Mouse (Mus musculus): ENCODE measurements at regions not wholly inside any gene's neighbourhood (a gene's known extent, or its start where the extent isn't known, plus 50 kb on each side); places are given as distances from the start of the nearest gene placed in this dataset.

DNA sequence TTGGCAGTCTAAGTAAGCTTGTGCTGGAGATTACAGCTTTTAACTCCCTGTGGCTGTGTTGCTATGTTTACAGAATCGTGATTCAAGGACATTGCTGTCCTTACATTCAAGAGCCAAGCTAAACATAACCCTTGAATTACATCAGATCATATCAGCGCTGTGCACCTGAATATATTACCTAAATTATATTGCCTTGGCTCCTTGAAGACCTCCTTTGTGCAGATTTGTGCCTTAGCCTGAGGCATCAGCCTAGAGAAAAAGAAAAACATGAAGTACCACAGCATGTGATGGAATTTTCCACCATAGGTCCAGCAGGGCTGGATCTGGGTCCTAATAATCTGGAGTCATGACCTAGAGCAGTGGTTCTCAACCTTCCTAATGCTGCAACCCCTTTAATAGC lies 189.8 kb upstream of the Tsc22d2 start:
- Histone ChIP-seq H3K36me3 (replicated peaks; ENCODE audit: control insufficient read depth, insufficient read depth, low read length) (no peaks in the 10 kb centered on the region), H3K9me3 (replicated peaks; ENCODE audit: control insufficient read depth, low read length) (no peaks in the 10 kb centered on the region), H3K9ac (replicated peaks; ENCODE audit: low read depth, low read length) (no peak overlapping the region), H3K27ac (ENCODE audit: low read depth) (no peak overlapping the region), H3K4me3 (ENCODE audit: low read depth, low read length) (no peak overlapping the region), H3K4me2 (ENCODE audit: low read depth, low read length) (no peak overlapping the region), H3K4me1 (ENCODE audit: control insufficient read depth, insufficient read depth) (peaks cover 9% of the 10 kb centered on the region), H3K27me3 (ENCODE audit: control insufficient read depth, insufficient read depth, low read length) (no peaks in the 10 kb centered on the region)
- ATAC-seq (ENCODE audit: insufficient read depth, low read depth) (no peak), DNase-seq (ENCODE audit: low spot score) (no peak)
- TF ChIP-seq EP300 (IDR thresholded peaks at IDR 0.05; ENCODE audit: low read depth) = no peak
- 50% methylated on average over 2 of the region's 2 CpGs for WGBS

DNA sequence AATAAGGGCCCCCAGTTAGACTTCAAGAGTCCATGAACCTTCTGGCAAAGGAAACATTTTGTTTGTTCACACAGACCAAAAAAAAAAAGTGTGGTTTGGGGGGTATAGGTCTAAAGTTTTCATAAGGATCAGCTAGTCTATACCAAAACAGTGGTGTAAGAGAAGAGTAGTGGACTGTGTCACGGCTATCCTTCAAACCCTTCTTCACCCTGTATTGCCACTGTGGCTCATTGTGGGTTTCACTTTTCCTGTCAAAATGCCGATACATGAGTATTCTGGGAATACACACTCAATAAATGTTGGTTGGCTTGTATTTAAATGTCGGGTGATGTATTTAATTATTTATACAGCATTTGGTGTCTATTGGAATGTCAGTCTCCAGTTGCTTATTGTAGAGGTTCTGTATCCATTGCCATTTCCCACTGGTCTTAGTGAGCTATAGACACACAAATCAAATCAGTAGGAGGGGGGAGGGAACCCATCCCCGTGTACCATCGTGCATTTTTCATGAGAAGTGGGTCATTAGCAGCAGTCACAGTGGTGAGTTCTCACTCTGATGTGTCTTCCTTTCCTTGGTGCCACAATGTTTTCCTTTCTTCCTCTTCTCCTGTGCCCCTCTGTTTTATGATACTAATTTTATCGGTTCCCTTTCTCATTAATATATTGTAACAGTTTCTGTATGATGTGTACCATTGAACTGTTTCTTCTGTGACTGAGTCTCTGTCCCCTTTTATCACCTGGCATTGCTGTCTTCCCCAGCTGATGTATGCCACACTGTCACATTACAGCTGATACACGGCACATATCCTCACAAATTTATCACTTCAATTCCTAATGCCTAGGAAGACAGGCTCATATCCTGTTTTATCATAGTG lies 187.8 kb upstream of the Tsc22d2 start:
- no peak overlapping the region for H3K4me3 ChIP-seq (ENCODE audit: low read depth, low read length)
- no peaks in the 10 kb centered on the region for H3K27me3 ChIP-seq (ENCODE audit: control insufficient read depth, insufficient read depth, low read length)
- WGBS = 82% methylated on average over 7 of the region's 7 CpGs
- ATAC-seq (ENCODE audit: insufficient read depth, low read depth) (no peak), DNase-seq (ENCODE audit: low spot score) (no peak)
- H3K9me3 ChIP-seq (replicated peaks; ENCODE audit: control insufficient read depth, low read length) = no peaks in the 10 kb centered on the region
- H3K9ac ChIP-seq (replicated peaks; ENCODE audit: low read depth, low read length) = no peak overlapping the region
- TF ChIP-seq EP300 (IDR thresholded peaks at IDR 0.05; ENCODE audit: low read depth) (no peak), CTCF (IDR thresholded peaks at IDR 0.05; ENCODE audit: low read depth) (no peak)
- no peaks in the 10 kb centered on the region for H3K36me3 ChIP-seq (replicated peaks; ENCODE audit: control insufficient read depth, insufficient read depth, low read length)
- H3K4me1 ChIP-seq (ENCODE audit: control insufficient read depth, insufficient read depth) = peaks cover 9% of the 10 kb centered on the region
- no peak overlapping the region for H3K27ac ChIP-seq (ENCODE audit: low read depth)
- H3K4me2 ChIP-seq (ENCODE audit: low read depth, low read length) = no peak overlapping the region

DNA sequence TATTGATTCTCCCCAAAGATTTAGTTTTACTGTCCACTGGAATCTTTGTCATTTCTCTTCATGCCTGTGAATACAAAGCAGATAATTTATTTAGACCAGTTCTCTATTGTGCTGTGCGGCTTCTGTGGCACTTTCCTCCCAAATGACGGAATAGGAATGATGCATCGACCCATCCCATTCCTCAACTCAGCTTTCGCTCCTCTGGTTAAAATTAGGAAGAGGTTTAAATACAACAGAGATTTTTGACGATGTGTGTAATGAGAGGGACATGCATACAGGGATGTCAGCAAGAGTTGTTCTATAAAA lies 187.2 kb upstream of the Tsc22d2 start:
- DNase-seq (ENCODE audit: low spot score) (no peak), ATAC-seq (ENCODE audit: insufficient read depth, low read depth) (no peak)
- Histone ChIP-seq H3K9me3 (replicated peaks; ENCODE audit: control insufficient read depth, low read length) (no peaks in the 10 kb centered on the region), H3K4me2 (ENCODE audit: low read depth, low read length) (no peak overlapping the region), H3K27ac (ENCODE audit: low read depth) (no peak overlapping the region), H3K4me3 (ENCODE audit: low read depth, low read length) (no peak overlapping the region), H3K9ac (replicated peaks; ENCODE audit: low read depth, low read length) (no peak overlapping the region), H3K27me3 (ENCODE audit: control insufficient read depth, insufficient read depth, low read length) (no peaks in the 10 kb centered on the region), H3K36me3 (replicated peaks; ENCODE audit: control insufficient read depth, insufficient read depth, low read length) (no peaks in the 10 kb centered on the region), H3K4me1 (ENCODE audit: control insufficient read depth, insufficient read depth) (peaks cover 9% of the 10 kb centered on the region)
- TF ChIP-seq CTCF (IDR thresholded peaks at IDR 0.05; ENCODE audit: low read depth) = no peak
- WGBS = 89% methylated on average over 5 of the region's 5 CpGs

DNA sequence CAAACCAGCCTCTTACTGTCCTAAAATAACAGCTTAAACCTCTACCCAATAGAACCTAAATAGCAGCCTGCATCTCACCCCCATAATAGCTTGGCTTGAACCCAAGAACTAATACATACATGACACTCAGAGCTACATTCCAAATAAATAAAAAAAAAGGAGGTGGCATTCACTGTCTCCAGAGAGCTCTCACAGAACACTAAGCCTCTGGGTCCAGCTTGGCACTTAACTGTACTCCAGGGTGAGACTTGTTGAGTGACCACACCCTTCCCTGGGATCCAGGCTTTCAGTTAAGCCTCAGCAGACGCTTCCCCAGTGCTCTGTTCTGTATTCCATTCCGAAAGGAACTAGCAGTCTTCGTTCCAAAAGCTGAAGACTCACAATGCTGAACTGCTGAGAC lies 186.3 kb upstream of the Tsc22d2 start:
- Histone ChIP-seq H3K4me1 (ENCODE audit: control insufficient read depth, insufficient read depth) (peaks cover 9% of the 10 kb centered on the region), H3K36me3 (replicated peaks; ENCODE audit: control insufficient read depth, insufficient read depth, low read length) (no peaks in the 10 kb centered on the region), H3K9ac (replicated peaks; ENCODE audit: low read depth, low read length) (no peak overlapping the region), H3K9me3 (replicated peaks; ENCODE audit: control insufficient read depth, low read length) (no peaks in the 10 kb centered on the region), H3K4me2 (ENCODE audit: low read depth, low read length) (no peak overlapping the region), H3K4me3 (ENCODE audit: low read depth, low read length) (no peak overlapping the region), H3K27me3 (ENCODE audit: control insufficient read depth, insufficient read depth, low read length) (no peaks in the 10 kb centered on the region), H3K27ac (ENCODE audit: low read depth) (no peak overlapping the region; the same call in 1 of the 2 replicates)
- 12% methylated on average over 3 of the region's 3 CpGs for WGBS
- no peak for TF ChIP-seq EP300 (IDR thresholded peaks at IDR 0.05; ENCODE audit: low read depth)
- no peak for TF ChIP-seq CTCF (IDR thresholded peaks at IDR 0.05; ENCODE audit: low read depth)
- no peak for DNase-seq (ENCODE audit: low spot score)
- no peak for ATAC-seq (ENCODE audit: insufficient read depth, low read depth)

DNA sequence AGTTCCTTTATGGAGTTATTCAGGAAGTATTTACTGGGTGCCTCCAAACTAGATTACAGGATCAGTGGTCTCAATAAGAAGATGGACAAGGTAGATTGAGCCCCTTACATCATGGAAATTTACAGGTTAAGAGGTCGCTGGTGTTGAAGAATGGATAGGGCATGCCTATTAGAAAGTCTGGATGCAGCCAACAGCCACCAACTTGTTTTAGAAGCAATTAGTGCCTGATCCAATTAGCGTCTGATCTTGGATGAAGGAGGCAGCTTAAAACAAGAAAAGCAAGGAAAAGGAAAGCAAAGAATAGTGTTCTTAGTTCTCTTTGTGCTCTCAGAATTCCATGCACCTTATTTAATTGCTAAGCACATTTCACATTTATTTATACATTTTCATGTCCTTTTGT lies 182.8 kb upstream of the Tsc22d2 start:
- Histone ChIP-seq H3K4me2 (ENCODE audit: low read depth, low read length) (no peak overlapping the region), H3K9me3 (replicated peaks; ENCODE audit: control insufficient read depth, low read length) (no peaks in the 10 kb centered on the region), H3K27me3 (ENCODE audit: control insufficient read depth, insufficient read depth, low read length) (no peaks in the 10 kb centered on the region), H3K9ac (replicated peaks; ENCODE audit: low read depth, low read length) (no peak overlapping the region), H3K4me1 (ENCODE audit: control insufficient read depth, insufficient read depth) (peaks cover 9% of the 10 kb centered on the region), H3K36me3 (replicated peaks; ENCODE audit: control insufficient read depth, insufficient read depth, low read length) (no peaks in the 10 kb centered on the region), H3K4me3 (ENCODE audit: low read depth, low read length) (no peak overlapping the region), H3K27ac (ENCODE audit: low read depth) (no peak overlapping the region)
- TF ChIP-seq CTCF (IDR thresholded peaks at IDR 0.05; ENCODE audit: low read depth) (no peak), EP300 (IDR thresholded peaks at IDR 0.05; ENCODE audit: low read depth) (no peak)
- DNase-seq (ENCODE audit: low spot score) (no peak), ATAC-seq (ENCODE audit: insufficient read depth, low read depth) (no peak)
- 73% methylated on average over 2 of the region's 2 CpGs for WGBS

DNA sequence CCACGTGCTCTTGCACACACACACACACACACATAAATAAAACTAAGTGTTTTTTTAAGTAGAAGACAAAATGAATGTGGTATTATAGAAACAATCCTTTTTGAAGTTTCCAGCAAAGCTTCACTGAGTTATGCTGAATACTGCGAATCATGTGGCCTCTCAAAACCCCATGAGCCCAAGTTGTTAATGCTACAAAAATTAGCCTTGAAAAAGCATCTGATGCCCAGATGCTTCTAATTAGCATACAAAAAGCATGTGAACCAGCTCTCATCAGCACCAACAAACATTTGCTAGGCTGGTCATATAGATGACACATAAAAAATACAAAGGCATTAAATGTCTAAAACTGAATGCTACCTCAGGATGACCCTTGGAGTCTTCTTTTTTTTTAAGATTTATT lies 181.2 kb upstream of the Tsc22d2 start:
- no peak overlapping the region for H3K27ac ChIP-seq (ENCODE audit: low read depth)
- H3K9ac ChIP-seq (replicated peaks; ENCODE audit: low read depth, low read length) = no peak overlapping the region
- no peaks in the 10 kb centered on the region for H3K36me3 ChIP-seq (replicated peaks; ENCODE audit: control insufficient read depth, insufficient read depth, low read length)
- ATAC-seq (ENCODE audit: insufficient read depth, low read depth) = no peak
- WGBS = 73% methylated on average over 2 of the region's 2 CpGs
- H3K4me2 ChIP-seq (ENCODE audit: low read depth, low read length) = no peak overlapping the region
- H3K4me3 ChIP-seq (ENCODE audit: low read depth, low read length) = no peak overlapping the region
- no peaks in the 10 kb centered on the region for H3K9me3 ChIP-seq (replicated peaks; ENCODE audit: control insufficient read depth, low read length)
- H3K27me3 ChIP-seq (ENCODE audit: control insufficient read depth, insufficient read depth, low read length) = no peaks in the 10 kb centered on the region
- no peak for TF ChIP-seq CTCF (IDR thresholded peaks at IDR 0.05; ENCODE audit: low read depth)
- no peak for TF ChIP-seq EP300 (IDR thresholded peaks at IDR 0.05; ENCODE audit: low read depth)
- 0 out of 2 replicates have a peak, but pooled peaks cover under 1% of the 10 kb centered on the region for H3K4me1 ChIP-seq (ENCODE audit: control insufficient read depth, insufficient read depth)
- DNase-seq (ENCODE audit: low spot score) = no peak

All from heart, postnatal 0 days (tissue).